26 mouse cellular contexts compared by ENCODE assay signal in the genomic region with DNA sequence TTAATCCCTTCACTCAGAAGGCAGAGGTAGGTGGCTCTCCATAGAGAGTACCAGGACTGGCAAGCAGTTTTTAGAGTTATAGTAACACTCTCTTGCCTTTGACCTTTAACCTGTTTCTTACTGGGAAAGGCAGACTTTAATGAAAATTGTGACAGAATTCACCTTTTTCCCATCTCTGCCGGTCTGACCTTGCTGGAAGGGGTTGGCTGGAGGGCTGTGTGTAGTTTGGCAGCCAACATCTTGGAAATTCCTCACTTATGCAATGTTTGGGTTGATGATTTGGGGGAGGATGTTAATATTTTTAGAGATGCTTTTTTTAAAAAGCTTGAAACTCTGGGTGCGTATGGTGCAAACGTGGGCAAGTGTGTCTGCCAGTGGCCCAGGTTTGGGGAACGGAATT. TPM values are rescaled to one million over a fixed set of nuclear protein-coding genes. Genes with fewer than 3 reads are reported as not detected.
"Had no signal": no experiment of that assay in that cellular context is flagged by ENCODE, and none has a peak within 500 bp of the region (broad histone marks: within the 10 kb centered on the region; RNA-seq: fewer than 3 reads in every experiment).

No protein-coding gene starts in this region.

- H3K9me3 ChIP-seq: intestine, embryonic 15.5 days; kidney, embryonic 15.5 days; midbrain, embryonic 12.5 days; midbrain, embryonic 15.5 days; neural tube, embryonic 12.5 days; neural tube, embryonic 15.5 days had no signal

- H3K4me1 ChIP-seq: intestine, embryonic 15.5 days; kidney, embryonic 15.5 days; midbrain, embryonic 12.5 days; midbrain, embryonic 15.5 days; neural tube, embryonic 12.5 days; neural tube, embryonic 15.5 days had no signal

- H3K4me3 ChIP-seq: intestine, embryonic 15.5 days; kidney, embryonic 15.5 days; left cerebral cortex, adult 2 months; midbrain, embryonic 12.5 days; midbrain, embryonic 15.5 days; neural tube, embryonic 12.5 days; neural tube, embryonic 15.5 days had no signal

- H3K27me3 ChIP-seq: intestine, embryonic 15.5 days; kidney, embryonic 15.5 days; midbrain, embryonic 12.5 days; midbrain, embryonic 15.5 days; neural tube, embryonic 12.5 days; neural tube, embryonic 15.5 days had no signal

- DNase-seq: kidney, adult 11 months; kidney, adult 8-10 months; kidney, postnatal 10 days; kidney, postnatal 36 days; layer of hippocampus, postnatal 36 days; lung, embryonic 14.5 days; lung, postnatal 10 days; lung, postnatal 4 days; right cerebral cortex, adult 18-20 months; right cerebral cortex, postnatal 14 days; right cerebral cortex, postnatal 4 days; thymus, adult 2 months; thymus, postnatal 14 days; thymus, postnatal 4 days had no signal

- H3K9ac ChIP-seq: intestine, embryonic 15.5 days; kidney, embryonic 15.5 days; liver, embryonic 14.5 days; lung, embryonic 14.5 days; midbrain, embryonic 12.5 days; midbrain, embryonic 15.5 days; neural tube, embryonic 12.5 days; neural tube, embryonic 15.5 days had no signal

- H3K4me2 ChIP-seq: intestine, embryonic 15.5 days; kidney, embryonic 15.5 days; lung, embryonic 14.5 days; midbrain, embryonic 12.5 days; midbrain, embryonic 15.5 days; neural tube, embryonic 12.5 days; neural tube, embryonic 15.5 days had no signal

- H3K36me3 ChIP-seq: intestine, embryonic 15.5 days; kidney, embryonic 15.5 days; midbrain, embryonic 12.5 days; midbrain, embryonic 15.5 days; neural tube, embryonic 12.5 days; neural tube, embryonic 15.5 days had no signal

- ATAC-seq: intestine, embryonic 15.5 days; midbrain, embryonic 15.5 days had no signal

- H3K27ac ChIP-seq: intestine, embryonic 15.5 days; kidney, embryonic 15.5 days; left cerebral cortex, adult 2 months; liver, embryonic 14.5 days; midbrain, embryonic 12.5 days; midbrain, embryonic 15.5 days; neural tube, embryonic 12.5 days; neural tube, embryonic 15.5 days; stomach, postnatal 0 days had no signal

RNA-seq across cellular contexts. Expression of a gene that starts 5.3 kb away (rescaled TPM):
- total RNA-seq: layer of hippocampus, postnatal 36 days; left cerebral cortex, adult 2 months; left cerebral cortex, postnatal 10 days; left cerebral cortex, postnatal 36 days had no signal

RNA-seq across cellular contexts. Expression of a gene that starts 30.0 kb away (rescaled TPM):
- polyA plus RNA-seq: stomach, embryonic 14.5 days; stomach, postnatal 0 days had no signal
